Mouse (Mus musculus): Measurements from ENCODE around the gene Pofut2.

The Pofut2 gene

GRCm38 (mm10) chr10:77258704-77259621, at the start of gene Pofut2:
Pofut2 (plus strand) TSS chr10:77259218.
- CTCF ChIA-PET, result interaction anchor here (0.5 to 3.5 kb wide), 31 partner anchors 8 to 1145 kb away, joined by 3 to 44 read pairs (median 4); partner anchors contain the start of gene Pcbp3 (in 1 of the 4)
- POLR2A ChIA-PET, result interaction anchor here in 3 of 4 experiments (0.6 to 3.8 kb wide), 49 partner anchors 9 to 1114 kb away, joined by 3 to 16 read pairs (median 4); partner anchors contain the start of genes Col18a1 (in 2 of the 3) and Pcbp3 (in 1 of the 3)

DNA sequence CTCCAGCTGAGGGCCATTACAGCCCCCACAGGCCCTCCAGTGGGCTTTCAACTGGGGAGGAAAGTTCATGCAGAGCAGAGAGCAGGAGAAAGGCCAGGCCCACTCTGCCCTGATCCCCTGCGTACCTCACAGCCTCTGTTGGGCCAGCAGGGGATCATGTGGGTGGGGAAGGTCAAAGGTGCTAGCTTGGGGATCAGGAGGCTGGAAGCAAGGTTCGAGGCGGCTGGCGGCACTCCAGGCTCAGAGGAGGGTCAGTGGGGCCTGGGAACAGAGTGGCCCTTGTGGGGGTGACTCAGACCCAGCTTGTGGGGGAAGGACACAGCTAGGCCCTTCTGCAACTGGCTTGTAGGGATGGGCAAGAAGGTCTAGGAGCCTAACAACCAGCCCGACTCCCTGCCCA, 49.8 kb upstream of the Pofut2 start:
- ChIA-PET POLR2A (interaction anchor here in 2 of 4 experiments (1.0 to 2.5 kb wide), 11 partner anchors 9 to 50 kb away, joined by 3 to 15 read pairs (median 4); partner anchors contain the start of gene Pofut2 (in 1 of the 2)), CTCF (interaction anchor here in 3 of 4 experiments (0.9 to 1.4 kb wide), 3 partner anchors 22 to 79 kb away, joined by 3 to 9 read pairs (median 4); no protein-coding TSS in a partner anchor)

GRCm38 (mm10) chr10:77210666-77211065, 48.4 kb upstream of the Pofut2 start:
- CTCF ChIA-PET, result no interaction called here
- POLR2A ChIA-PET, result interaction anchor here in 2 of 4 experiments (1.1 to 1.6 kb wide), 4 partner anchors 8 to 19 kb away, joined by 3 to 7 read pairs (median 6); no protein-coding TSS in a partner anchor

DNA sequence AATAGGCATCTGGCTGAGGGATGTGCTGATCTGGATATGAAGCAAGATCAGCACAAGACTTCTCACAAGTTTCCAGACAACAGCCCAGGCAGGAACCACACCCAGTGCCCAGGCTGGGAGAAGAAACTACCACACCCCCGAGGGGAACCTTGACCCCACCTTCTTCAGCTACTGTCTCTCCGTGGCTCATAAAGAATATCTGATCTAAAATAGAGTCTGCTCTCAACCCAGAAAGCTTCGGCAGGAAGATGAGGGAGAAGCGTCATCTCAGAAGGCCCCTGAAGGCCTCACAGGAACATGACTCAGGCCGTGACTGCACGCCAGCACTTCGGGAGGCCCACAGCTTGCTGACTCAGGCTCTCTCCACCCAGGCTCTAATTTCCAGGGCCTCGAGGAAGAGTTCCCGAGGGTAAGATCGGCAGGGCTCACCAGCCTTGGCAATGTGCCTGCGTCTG, 47.9 kb upstream of the Pofut2 start:
- ChIA-PET CTCF (no interaction called here), POLR2A (interaction anchor here in 2 of 4 experiments (1.1 to 1.6 kb wide), 5 partner anchors 9 to 80 kb away, joined by 3 to 7 read pairs (median 5); no protein-coding TSS in a partner anchor)

DNA sequence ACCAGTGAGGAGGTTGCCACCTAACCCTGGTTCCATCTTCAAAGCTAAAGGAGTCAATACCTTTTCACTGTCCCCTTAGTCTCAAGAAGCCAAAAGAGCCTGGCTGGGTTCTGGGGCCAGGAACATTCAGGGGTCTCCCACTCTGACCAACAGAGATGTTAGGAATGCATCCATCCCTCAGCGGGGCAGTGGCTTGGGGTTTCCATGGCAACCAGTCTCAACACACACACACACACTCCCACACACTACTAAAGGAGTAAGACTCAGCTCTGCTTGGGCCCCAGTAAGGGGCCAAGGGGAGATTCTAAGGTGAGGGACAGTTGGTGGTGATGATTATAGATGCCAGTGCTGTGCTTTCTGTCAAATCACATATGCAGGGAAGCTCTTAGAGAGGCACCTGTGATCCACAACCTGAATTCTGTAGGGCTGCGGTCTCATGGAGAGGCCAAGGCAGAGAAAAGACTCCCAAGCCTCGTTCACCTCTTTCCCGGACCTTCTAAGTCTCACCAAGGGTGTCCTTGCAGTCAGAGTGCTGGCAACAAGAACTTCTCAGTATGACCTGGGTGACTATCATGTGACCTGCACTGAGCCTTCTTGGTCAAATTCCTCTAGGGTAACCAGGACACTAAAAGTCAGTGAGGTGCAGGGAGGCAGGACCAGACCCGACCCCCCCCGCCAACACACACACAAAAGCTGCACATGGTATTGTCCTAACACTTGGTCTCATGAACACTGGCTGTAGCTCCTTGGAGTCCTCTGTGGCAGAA, 46.5 kb upstream of the Pofut2 start:
- CTCF ChIA-PET, result interaction anchor here in 2 of 4 experiments (1.0 to 1.1 kb wide), 2 partner anchors 82 kb away, joined by 3 to 4 read pairs; no protein-coding TSS in a partner anchor
- POLR2A ChIA-PET, result interaction anchor here in 2 of 4 experiments (1.0 to 1.5 kb wide), 4 partner anchors 10 to 81 kb away, joined by 3 read pairs; no protein-coding TSS in a partner anchor

GRCm38 (mm10) chr10:77213483-77213882, 45.5 kb upstream of the Pofut2 start:
- ChIA-PET POLR2A (interaction anchor here in 1 of 4 experiments (0.6 kb wide), 1 partner anchor 140 kb away, joined by 3 read pairs; no protein-coding TSS in a partner anchor), CTCF (no interaction called here)

DNA sequence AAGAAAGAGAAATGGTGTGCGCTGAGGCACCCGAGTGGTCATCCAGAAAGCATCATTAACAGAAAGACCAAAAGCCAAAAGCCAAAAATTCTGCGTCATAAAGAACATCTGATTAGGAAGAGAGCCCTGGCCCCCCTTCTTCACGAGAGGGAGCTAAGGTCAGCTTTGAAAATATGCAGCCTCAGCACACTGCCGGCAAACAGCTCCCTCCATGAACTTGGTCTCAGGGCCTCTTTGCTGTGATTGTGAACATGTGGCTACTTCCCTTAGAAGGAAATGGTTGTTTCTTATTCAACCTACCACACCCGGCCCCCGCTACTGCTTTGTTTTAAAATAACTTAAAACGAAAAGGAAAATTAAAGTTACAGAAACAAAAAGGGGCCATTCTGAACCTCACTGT, 44.4 kb upstream of the Pofut2 start:
- ChIA-PET CTCF (interaction anchor here in 1 of 4 experiments (0.6 kb wide), 1 partner anchor 240 kb away, joined by 12 read pairs; no protein-coding TSS in a partner anchor), POLR2A (no interaction called here)

DNA sequence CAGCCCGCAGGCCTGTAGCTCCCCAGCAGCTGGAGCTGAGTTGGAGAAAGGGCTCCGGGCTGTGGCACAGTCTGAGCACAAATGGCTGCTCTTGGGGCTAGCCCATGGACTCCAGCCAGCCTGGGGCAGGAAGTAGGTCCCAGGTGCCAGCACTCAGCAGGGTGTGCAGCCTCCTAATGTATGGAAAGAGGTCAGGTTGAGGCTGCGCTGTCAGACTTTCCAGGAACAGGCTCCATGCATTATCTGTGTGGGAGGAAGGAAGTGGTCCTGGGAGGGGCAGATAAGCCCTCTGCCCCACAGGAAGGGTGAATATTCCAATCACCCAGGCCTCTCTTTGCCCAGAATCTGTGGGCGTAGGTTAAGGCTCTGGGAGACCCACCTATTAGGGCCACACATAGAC, 43.4 kb upstream of the Pofut2 start:
- CTCF ChIA-PET, result no interaction called here

GRCm38 (mm10) chr10:77216313-77216712, 42.7 kb upstream of the Pofut2 start:
- CTCF ChIA-PET, result no interaction called here
- POLR2A ChIA-PET, result interaction anchor here in 2 of 4 experiments (0.7 to 1.0 kb wide), 2 partner anchors 10 to 78 kb away, joined by 3 read pairs; no protein-coding TSS in a partner anchor

More for the DNA sequence above, 43.4 kb upstream of the Pofut2 start:
- POLR2A ChIA-PET, result interaction anchor here in 1 of 4 experiments (0.6 to 1.0 kb wide), 2 partner anchors 9 kb away, joined by 3 read pairs; no protein-coding TSS in a partner anchor

- CTCF ChIA-PET, result interaction anchor here in 2 of 4 experiments (0.9 to 1.7 kb wide), 1 partner anchor 87 kb away, joined by 3 to 5 read pairs; no protein-coding TSS in a partner anchor
- POLR2A ChIA-PET, result interaction anchor here in 1 of 4 experiments (0.6 to 1.2 kb wide), 3 partner anchors 22 to 78 kb away, joined by 3 read pairs; no protein-coding TSS in a partner anchor
These were observed 41.8 kb upstream of the Pofut2 start for GRCm38 (mm10) chr10:77217155-77217731.

GRCm38 (mm10) chr10:77218059-77218458, 41.0 kb upstream of the Pofut2 start:
- POLR2A ChIA-PET, result interaction anchor here in 1 of 4 experiments (1.2 kb wide), 1 partner anchor 26 kb away, joined by 3 read pairs; no protein-coding TSS in a partner anchor
- CTCF ChIA-PET, result interaction anchor here in 2 of 4 experiments (0.9 to 1.7 kb wide), 1 partner anchor 87 kb away, joined by 3 to 5 read pairs; no protein-coding TSS in a partner anchor

GRCm38 (mm10) chr10:77219411-77220025, 39.5 kb upstream of the Pofut2 start:
- CTCF ChIA-PET, result interaction anchor here in 3 of 4 experiments (0.6 to 1.1 kb wide), 3 partner anchors 18 to 89 kb away, joined by 3 to 16 read pairs (median 7); no protein-coding TSS in a partner anchor
- POLR2A ChIA-PET, result interaction anchor here in 2 of 4 experiments (0.6 to 1.0 kb wide), 2 partner anchors 39 to 42 kb away, joined by 3 read pairs; partner anchors contain the start of gene Pofut2 (in 1 of the 2)

GRCm38 (mm10) chr10:77221108-77221507, 37.9 kb upstream of the Pofut2 start:
- POLR2A ChIA-PET, result interaction anchor here in 3 of 4 experiments (0.9 to 1.4 kb wide), 5 partner anchors 9 to 91 kb away, joined by 3 to 9 read pairs (median 3); no protein-coding TSS in a partner anchor
- CTCF ChIA-PET, result interaction anchor here in 2 of 4 experiments (0.8 to 2.0 kb wide), 2 partner anchors 90 kb away, joined by 4 to 5 read pairs; no protein-coding TSS in a partner anchor

DNA sequence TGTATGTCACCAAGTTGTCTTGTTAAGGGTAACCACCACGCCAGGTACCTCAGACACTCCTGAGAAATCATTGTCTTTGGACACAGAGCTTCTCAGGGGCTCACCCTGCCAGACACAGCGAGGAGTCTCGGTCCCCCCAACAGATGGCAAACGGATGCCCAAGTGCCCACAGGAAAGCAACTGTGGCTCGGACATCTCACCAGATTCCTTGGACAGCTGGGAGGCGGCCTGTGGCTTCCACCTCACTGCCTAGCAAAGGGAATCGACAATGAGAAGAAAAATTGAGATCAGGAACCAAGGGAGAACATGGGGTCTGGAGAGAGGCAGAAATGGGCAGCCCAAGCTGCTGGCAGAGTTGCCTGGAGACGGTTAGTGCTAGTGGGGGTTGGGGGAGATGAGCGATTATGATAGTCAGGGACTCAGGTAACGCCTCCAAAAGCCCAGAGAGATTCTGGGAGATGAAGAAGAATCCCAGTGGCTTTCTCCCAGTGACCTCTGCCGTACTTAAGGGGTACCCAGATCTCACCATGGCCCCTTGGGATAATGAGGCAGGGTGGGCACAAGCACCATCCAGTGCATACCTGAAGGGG, 36.0 kb upstream of the Pofut2 start:
- CTCF ChIA-PET, result no interaction called here

GRCm38 (mm10) chr10:77224390-77224789, 34.6 kb upstream of the Pofut2 start:
- ChIA-PET POLR2A (interaction anchor here in 2 of 4 experiments (0.8 to 1.2 kb wide), 2 partner anchors 29 to 32 kb away, joined by 3 to 5 read pairs; no protein-coding TSS in a partner anchor), CTCF (interaction anchor here in 2 of 4 experiments (1.1 to 2.1 kb wide), 1 partner anchor 94 kb away, joined by 3 to 6 read pairs; no protein-coding TSS in a partner anchor)

More for the DNA sequence above, 36.0 kb upstream of the Pofut2 start:
- POLR2A ChIA-PET, result interaction anchor here in 1 of 4 experiments (1.0 kb wide), 1 partner anchor 11 kb away, joined by 3 read pairs; no protein-coding TSS in a partner anchor

DNA sequence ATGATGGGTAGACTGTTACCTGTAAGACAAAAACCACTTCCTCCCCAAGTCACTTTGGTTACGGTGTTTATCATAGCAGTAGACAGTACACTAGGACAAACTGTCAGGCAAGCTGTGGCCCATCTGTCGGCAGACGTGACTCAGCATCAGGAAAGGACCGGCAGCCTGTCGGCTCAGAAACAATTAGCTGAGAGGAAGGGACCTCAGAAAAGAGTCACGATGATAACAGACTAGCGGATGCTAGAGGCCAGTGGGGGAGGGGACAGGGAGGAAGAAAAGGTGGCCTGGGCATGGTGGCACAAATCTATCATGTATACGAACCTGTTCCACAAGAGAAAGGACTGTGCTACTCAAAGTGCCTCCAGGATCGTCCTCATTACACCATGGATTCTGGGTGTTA, 33.6 kb upstream of the Pofut2 start:
- ChIA-PET POLR2A (interaction anchor here in 3 of 4 experiments (0.8 to 2.8 kb wide), 7 partner anchors 9 to 33 kb away, joined by 3 to 13 read pairs (median 4); no protein-coding TSS in a partner anchor), CTCF (interaction anchor here (0.5 to 2.1 kb wide), 5 partner anchors 10 to 303 kb away, joined by 3 to 6 read pairs (median 6); no protein-coding TSS in a partner anchor)

Data from embryonic stem cell, embryonic (primary cell).